Mouse (Mus musculus): ENCODE data around the gene Dcaf5.

DNA sequence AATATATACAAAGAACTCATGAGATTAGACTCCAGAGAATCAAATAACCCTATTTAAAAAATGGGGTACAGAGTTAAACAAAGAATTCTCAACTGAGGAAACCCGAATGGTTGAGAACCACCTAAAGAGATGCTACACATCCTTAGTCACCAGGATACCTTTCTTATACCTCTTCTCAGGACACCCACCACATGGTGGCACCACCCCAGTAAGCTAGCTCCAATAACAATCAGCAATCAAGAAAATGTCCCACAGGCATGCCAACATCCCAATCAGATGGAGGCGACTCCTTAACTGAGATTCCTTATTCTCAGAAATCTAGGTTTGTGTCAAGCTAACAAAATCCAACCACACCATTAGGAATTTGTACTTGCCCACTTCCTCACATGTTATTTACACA is 42.4 kb downstream of the Dcaf5 start:
- TF ChIP-seq CTCF (IDR thresholded peaks at IDR 0.05; ENCODE audit: low read depth) (no peak), EP300 (IDR thresholded peaks at IDR 0.05; ENCODE audit: low read depth) (no peak)
